Mouse (Mus musculus) testis, adult 2 months (tissue): ENCODE results near the gene Car9.

Source experiments
- CTCF ChIP-seq: fragments of 200-500 bp; IDR thresholded peaks from 2 replicates; pipeline ENCODE4 v1.5.1; 2012; ENCODE audit warnings: low read depth, mild to moderate bottlenecking, inconsistent platforms, low read length, moderate library complexity; ENCODE audit not compliant: control insufficient read depth, insufficient read depth, insufficient replicate concordance
- POLR2A ChIP-seq: fragments of 200-500 bp; IDR thresholded peaks from 2 replicates; pipeline ENCODE4 v1.6.1; 2012; ENCODE audit warnings: low read depth, mild to moderate bottlenecking, inconsistent platforms, low read length, moderate library complexity; ENCODE audit not compliant: control insufficient read depth

DNA sequence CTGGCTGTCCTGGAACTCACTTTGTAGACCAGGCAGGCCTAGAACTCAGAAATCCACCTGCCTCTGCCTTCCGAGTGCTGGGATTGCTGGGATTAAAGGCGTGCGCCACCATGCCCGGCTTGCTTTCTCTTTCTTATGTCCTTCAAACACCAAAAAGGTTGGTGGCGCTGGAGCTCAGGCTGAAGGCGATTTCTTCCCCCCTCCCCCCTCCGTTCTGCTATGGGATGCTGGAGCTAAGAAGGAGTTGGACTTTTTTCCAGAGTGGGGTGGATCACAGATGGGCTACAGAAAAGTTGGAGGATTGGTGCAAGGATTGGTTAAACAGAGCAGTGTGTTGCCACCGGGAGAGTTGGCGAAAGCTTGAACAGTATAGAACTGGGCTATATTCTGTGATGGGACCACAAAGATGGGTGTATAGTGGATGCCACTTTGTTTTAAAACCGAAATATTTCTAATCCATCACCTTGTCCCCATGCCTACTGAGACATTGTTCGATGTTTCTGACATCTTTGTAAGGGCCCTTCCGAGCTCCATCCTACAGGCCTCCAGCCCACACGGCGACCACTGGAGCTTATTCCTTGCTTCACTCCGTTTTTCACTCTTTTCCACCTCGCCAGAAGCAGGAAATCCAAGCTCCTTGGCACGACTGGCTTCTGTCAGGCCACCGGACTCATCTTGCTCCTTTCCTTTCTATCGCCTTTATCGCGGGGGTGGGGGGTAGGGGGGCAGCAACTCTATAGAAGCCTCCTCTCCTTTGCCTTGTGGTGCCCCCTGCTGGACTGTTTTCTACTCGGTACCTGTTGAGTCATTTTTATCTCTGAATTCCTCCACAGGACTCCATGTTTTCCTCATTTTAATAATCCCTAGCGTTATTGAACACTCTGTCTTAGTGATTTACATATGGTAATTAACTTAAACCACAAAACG lies 27.6 kb upstream of the Car9 start:
- TF ChIP-seq CTCF = peak; percentile 21; the same call in 1 of the 2 replicates
- TF ChIP-seq POLR2A = no peak
